Mouse (Mus musculus) erythroblast, embryonic 14.5 days (primary cell): ENCODE results near the gene Kcnmb2.

Experiments
- GATA1 ChIP-seq: IDR thresholded peaks from 2 replicates; pipeline ENCODE4 v1.6.1; 2012; ENCODE audit warnings: low read length, inconsistent platforms, mixed read lengths
- TAL1 ChIP-seq: IDR thresholded peaks from 3 replicates; pipeline ENCODE4 v1.6.1; 2012; ENCODE audit warnings: low read length, inconsistent platforms, mixed read lengths

- TF ChIP-seq GATA1, result no peak
- no peak for TF ChIP-seq TAL1
Measured at GRCm38 (mm10) chr3:32144194-32144593, 241.9 kb downstream of the Kcnmb2 start.
